Mouse (Mus musculus): Measurements from ENCODE around the gene Foxred1.

GRCm38 (mm10) chr9:35176124-35176659 is 34.7 kb downstream of the Foxred1 start:
- no peak for TF ChIP-seq CTCF (IDR thresholded peaks at IDR 0.05; ENCODE audit: insufficient read depth, low read length)
- TF ChIP-seq POLR2A (IDR thresholded peaks at IDR 0.05; ENCODE audit: borderline replicate concordance, extremely low read depth, low read depth, low read length), result no peak
